Mouse (Mus musculus) midbrain, embryonic 16.5 days (tissue): Measurements from ENCODE around the gene Bmp4. TPM values are rescaled to one million over a fixed set of nuclear protein-coding genes. Genes with fewer than 3 reads are reported as not detected.

Experiments used
- ATAC-seq: fragments of 200-750 bp; cut with Nextera tagmentation; 2 replicates; pipeline ENCODE4 v1.8.0; 2017; ENCODE audit warnings: moderate TSS enrichment
- H3K27ac ChIP-seq: fragments of 300-500 bp; sonication (generic); 2 replicates; pipeline ENCODE4 v1.5.1; 2014; ENCODE audit warnings: mild to moderate bottlenecking, low read length, mixed read lengths
- H3K27me3 ChIP-seq: fragments of 300-500 bp; sonication (generic); 2 replicates; pipeline ENCODE4 v1.6.1; 2014; ENCODE audit warnings: low read depth, low read length, mixed read lengths; ENCODE audit not compliant: control insufficient read depth, insufficient read depth
- H3K36me3 ChIP-seq: fragments of 300-500 bp; sonication (generic); 2 replicates; pipeline ENCODE4 v1.6.1; 2014; ENCODE audit warnings: mild to moderate bottlenecking, low read length, moderate library complexity, mixed read lengths; ENCODE audit not compliant: control insufficient read depth, insufficient read depth
- H3K4me1 ChIP-seq: fragments of 300-500 bp; sonication (generic); 2 replicates; pipeline ENCODE4 v1.6.1; 2014; ENCODE audit warnings: mild to moderate bottlenecking, low read length, mixed read lengths; ENCODE audit not compliant: control insufficient read depth, insufficient read depth
- H3K4me2 ChIP-seq: fragments of 300-500 bp; sonication (generic); 2 replicates; pipeline ENCODE4 v1.6.1; 2014; ENCODE audit warnings: mild to moderate bottlenecking, low read length, mixed read lengths
- H3K4me3 ChIP-seq: fragments of 300-500 bp; sonication (generic); 2 replicates; pipeline ENCODE4 v1.5.1; 2014; ENCODE audit warnings: low read depth, mild to moderate bottlenecking, low read length, moderate library complexity, mixed read lengths
- H3K9ac ChIP-seq: fragments of 300-500 bp; sonication (generic); 2 replicates; pipeline ENCODE4 v1.6.1; 2014; ENCODE audit warnings: low read depth, low read length, mixed read lengths
- H3K9me3 ChIP-seq: fragments of 300-500 bp; sonication (generic); replicated peaks from 2 replicates; pipeline ENCODE4 v1.6.1; 2014; ENCODE audit warnings: mild to moderate bottlenecking, low read length, mixed read lengths; ENCODE audit not compliant: control insufficient read depth, poor library complexity, severe bottlenecking
- WGBS: fragments of 180-500 bp; shearing (Covaris S2); extraction: QIAGEN DNeasy Blood & Tissue Kit; methylation state at CpG from one replicate; pipeline ENCODE4 v1.1.7; 2014; 5-methylcytosine and 5-hydroxymethylcytosine counted together
- polyA plus RNA-seq: library from polyadenylated mRNA; unstranded; fragments of >200 nt; fragmentation: Nextera tagmentation; extraction: Ambion mirVana; gene quantifications from 2 replicates; pipeline ENCODE4 v1.2.1, GENCODE M21; 2015

Bmp4 gene
- polyA plus RNA-seq, 1 experiment from 2014 or later: 6.5 TPM

DNA sequence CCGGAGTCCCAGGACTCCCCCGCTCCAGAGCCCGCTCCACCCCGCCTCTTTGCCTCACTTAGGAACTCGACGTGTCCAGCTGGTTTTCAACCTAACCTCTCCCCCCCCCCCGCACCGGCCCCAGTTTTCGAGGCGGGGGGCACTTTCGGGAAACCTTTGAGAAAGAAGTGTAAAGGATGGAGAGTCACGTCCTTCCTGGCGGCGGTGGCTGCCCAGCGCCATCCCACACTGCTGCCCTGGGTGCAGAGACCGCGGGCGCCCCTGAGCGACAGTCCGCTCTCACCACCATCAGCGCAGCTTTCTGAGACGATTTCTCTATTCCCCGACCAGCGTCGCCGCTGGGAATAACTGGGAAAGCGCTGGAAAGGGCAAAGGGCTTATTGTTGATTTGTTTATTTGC is 1.8 kb downstream of the Bmp4 start:
- peaks cover 38% of the 10 kb centered on the region for H3K4me1 ChIP-seq
- 0% methylated on average over 27 of the region's 27 CpGs for WGBS

DNA sequence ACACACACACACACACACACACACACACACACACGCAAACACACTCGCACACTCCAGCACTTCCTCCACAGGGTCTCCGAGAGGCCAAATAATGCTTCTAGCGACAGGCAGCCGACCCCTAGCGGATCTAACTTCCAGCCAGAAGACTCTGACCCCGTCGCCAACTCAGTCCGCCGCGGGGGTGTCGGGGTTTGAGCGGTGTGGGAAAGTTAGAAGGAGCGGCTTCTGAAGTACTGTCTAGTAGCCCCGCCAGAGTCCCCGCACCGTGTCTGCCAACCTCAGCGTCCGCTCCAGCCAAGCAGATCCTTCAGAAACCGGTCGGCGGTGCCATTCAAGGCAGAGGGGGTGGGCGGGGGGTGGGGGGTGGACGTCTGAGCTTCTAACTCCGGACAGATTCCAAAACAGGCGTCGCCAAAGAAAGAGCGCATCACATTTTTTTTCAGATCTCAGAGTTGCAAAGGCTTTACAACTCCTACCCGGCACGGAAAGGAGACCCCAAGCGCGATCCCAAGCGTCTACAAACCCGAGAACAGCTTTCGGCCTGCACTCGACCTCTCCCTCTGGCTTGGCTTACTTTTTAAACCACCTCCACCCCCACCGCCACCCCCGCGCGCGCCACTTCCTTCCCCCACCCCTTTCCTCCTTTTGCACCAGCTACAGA is 2.5 kb downstream of the Bmp4 start:
- Histone ChIP-seq H3K27me3 (peaks cover 34% of the 10 kb centered on the region), H3K4me1 (peaks cover 38% of the 10 kb centered on the region), H3K9ac (peak overlapping the region; percentile 30; the same call in 1 of the 2 replicates), H3K9me3 (no peaks in the 10 kb centered on the region), H3K27ac (no peak overlapping the region), H3K4me3 (peak overlapping the region; percentile 43), H3K4me2 (peak overlapping the region; percentile 67), H3K36me3 (no peaks in the 10 kb centered on the region)
- ATAC-seq: peak; percentile 40
- under 1% methylated on average over 39 of the region's 41 CpGs for WGBS

More for the DNA sequence above, 1.8 kb downstream of the Bmp4 start:
- Histone ChIP-seq H3K36me3 (no peaks in the 10 kb centered on the region), H3K27ac (no peak overlapping the region), H3K4me2 (peak overlapping the region; percentile 67), H3K27me3 (peaks cover 34% of the 10 kb centered on the region), H3K9me3 (no peaks in the 10 kb centered on the region), H3K9ac (no peak overlapping the region), H3K4me3 (peak overlapping the region; percentile 43)
- no peak for ATAC-seq

DNA sequence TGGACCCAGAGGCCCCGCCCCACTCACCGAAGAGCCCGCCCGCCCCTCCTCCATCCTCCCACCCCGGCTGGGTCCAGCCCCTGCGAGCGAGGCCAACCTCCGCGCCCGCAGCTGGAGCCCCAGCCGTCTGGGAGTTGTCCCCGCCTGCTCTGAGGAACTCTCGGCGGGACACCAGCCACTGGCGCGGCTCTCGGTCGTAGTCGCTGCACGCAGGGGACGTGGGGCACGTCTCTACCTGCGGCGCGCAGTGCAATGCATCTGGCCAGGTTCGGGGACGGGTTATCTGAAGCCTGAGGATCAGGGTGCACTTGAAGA is 3.2 kb downstream of the Bmp4 start:
- Histone ChIP-seq H3K36me3 (no peaks in the 10 kb centered on the region), H3K27ac (no peak overlapping the region), H3K9ac (peak overlapping the region; percentile 30), H3K27me3 (peaks cover 37% of the 10 kb centered on the region), H3K4me3 (peak overlapping the region; percentile 43), H3K4me1 (peaks cover 38% of the 10 kb centered on the region), H3K9me3 (no peaks in the 10 kb centered on the region), H3K4me2 (peak overlapping the region; percentile 67)
- peak; percentile 78 for ATAC-seq
- under 1% methylated on average over 25 of the region's 27 CpGs for WGBS

DNA sequence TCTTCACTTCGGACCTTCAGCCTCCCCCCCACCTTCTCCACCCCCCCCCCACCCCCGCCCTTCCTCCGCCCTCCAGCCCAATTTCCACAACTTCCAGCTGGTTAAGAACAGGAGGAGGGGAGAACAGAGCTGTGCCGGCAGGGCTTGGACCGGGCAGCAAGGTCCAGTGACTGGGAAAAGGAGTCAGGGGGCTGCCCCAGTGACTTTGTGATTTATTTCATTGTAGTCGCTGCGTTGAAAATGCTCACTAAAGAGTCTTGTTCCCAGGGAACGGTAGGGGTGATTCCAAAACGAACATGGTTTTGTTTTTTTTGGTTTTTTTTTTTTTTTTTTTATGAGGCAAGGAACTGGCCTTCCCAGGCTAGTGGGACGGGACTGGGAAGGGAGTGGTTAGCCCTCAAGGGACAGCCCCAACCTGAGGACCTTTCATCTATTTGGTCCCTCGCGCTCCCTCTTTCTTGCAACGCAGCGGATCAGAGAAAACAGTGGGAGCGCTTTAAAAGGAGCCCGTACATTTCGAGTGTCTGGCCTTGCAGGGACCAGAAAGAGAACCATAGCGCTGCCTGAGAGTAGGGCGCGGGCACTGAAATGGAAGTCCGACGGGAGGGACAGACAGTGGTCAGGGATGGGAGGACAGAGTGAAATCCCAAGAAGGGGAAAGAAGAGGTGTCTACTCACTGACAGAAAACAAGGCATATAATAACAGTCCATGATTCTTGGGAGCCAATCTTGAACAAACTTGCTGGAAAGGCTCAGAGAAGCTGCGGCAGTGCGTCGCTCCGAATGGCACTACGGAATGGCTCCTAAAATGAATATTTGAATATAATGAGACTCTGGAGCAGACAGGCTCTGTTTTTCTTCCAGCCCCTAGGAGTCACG is 3.8 kb downstream of the Bmp4 start:
- WGBS: under 1% methylated on average over 27 of the region's 28 CpGs
- H3K27ac ChIP-seq: no peak overlapping the region

DNA sequence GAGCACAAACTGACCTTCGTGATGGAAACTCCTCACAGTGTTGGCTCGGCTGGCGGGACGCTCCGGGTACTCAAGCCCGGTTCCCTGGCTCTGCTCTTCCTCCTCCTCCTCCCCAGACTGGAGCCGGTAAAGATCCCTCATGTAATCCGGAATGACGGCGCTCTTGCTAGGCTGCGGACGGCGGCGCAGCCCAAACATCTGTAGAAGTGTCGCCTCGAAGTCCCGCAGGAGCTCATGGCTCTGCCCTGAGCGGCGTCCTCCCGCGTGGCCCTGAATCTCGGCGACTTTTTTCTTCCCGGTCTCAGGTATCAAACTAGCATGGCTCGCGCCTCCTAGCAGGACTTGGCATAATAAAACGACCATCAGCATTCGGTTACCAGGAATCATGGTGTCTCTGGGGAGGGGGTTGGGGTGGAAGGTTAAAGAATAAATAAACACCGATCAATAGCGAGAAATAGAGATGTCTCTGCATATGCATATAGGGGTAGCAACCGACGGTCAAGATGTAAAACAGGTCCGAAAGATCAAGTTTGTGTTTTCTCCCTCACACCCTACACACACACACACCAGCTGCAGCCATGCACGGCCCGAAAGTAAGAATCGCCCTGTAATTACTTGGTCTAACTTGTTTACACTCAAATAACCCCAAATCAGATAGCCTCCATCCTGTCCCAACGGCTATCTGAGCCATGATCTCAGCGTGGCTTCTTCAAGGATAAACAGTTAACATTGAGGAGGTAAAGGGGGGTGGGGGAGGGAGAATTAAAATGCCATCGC is 4.6 kb downstream of the Bmp4 start:
- H3K36me3 ChIP-seq: no peaks in the 10 kb centered on the region
- under 1% methylated on average over 39 of the region's 39 CpGs for WGBS
- H3K4me1 ChIP-seq: peaks cover 38% of the 10 kb centered on the region
- H3K4me2 ChIP-seq: peak overlapping the region; percentile 67
- no peak for ATAC-seq
- H3K27me3 ChIP-seq: peaks cover 40% of the 10 kb centered on the region
- H3K4me3 ChIP-seq: peak overlapping the region; percentile 43
- H3K9ac ChIP-seq: 0 out of 2 replicates have a peak overlapping the region, but pooled peaks have one; percentile 48
- H3K9me3 ChIP-seq: no peaks in the 10 kb centered on the region
- no peak overlapping the region for H3K27ac ChIP-seq

More for the DNA sequence above, 3.8 kb downstream of the Bmp4 start:
- peak overlapping the region; percentile 43 for H3K4me3 ChIP-seq
- H3K27me3 ChIP-seq: peaks cover 41% of the 10 kb centered on the region
- H3K4me2 ChIP-seq: peak overlapping the region; percentile 67
- no peaks in the 10 kb centered on the region for H3K36me3 ChIP-seq
- no peaks in the 10 kb centered on the region for H3K9me3 ChIP-seq
- peak overlapping the region; percentile 15; the same call in 1 of the 2 replicates for H3K9ac ChIP-seq
- H3K4me1 ChIP-seq: peaks cover 38% of the 10 kb centered on the region
- ATAC-seq: peak; percentile 36

DNA sequence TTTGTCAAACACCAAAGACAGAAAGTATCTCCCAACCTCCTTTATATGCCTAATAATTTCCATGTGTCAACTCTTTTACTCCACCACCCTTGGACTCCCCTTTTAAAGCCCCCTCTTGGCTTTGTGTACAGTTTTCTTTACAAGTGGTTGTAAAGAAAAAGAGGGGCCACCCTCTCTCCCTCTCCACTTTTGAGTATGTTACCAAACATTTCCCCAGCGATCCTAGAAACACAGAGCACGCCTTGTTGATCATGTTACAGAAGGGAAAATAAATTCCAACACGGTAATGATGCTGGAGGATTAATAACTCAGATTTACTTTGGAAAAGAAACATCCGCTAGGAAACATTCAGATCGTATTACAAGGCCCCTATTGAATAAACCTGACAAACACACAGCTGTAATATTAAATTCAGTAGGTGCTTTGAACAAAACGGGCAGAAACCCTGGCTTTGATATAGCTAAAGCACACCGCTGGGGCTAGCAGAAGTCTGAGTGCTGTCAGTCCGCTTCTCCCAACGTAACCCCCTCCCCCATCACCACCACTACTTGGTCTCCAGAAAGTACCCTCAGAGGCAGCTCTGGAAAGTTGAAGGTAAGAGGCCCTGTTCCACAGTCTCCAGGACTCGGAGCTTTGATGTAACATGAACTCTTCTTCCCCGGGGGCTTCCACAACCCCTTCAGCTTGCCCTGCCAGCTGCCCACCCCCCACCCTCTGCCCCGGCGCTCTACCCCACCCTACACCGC is 5.3 kb downstream of the Bmp4 start:
- Histone ChIP-seq H3K27ac (no peak overlapping the region), H3K9me3 (no peaks in the 10 kb centered on the region), H3K9ac (no peak overlapping the region), H3K36me3 (no peaks in the 10 kb centered on the region), H3K4me3 (peak overlapping the region; percentile 43), H3K27me3 (peaks cover 37% of the 10 kb centered on the region), H3K4me2 (peak overlapping the region; percentile 67), H3K4me1 (peaks cover 39% of the 10 kb centered on the region)
- 13% methylated on average over 13 of the region's 14 CpGs for WGBS
- ATAC-seq: no peak

DNA sequence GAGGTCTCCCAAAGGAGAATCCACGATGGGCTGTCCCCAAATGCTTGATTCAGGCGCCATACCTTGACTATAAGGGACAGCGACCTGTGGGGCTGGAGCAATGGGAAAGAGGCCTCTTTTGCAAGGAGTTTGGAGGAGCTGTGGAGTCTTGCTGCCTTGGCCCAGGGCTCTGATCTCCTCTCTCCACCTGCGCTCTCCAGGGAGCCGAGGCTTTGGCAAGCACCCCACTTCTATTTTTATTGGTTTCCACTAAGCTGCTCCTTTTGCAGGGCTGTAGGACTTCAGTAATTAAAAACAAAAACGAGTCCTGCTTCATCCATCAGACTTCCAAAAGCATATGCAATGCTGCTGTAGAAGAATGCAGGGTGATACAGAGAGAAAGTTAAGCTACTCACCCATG is 9.0 kb downstream of the Bmp4 start:
- ATAC-seq: no peak
- WGBS: 36% methylated on average over 6 of the region's 6 CpGs

DNA sequence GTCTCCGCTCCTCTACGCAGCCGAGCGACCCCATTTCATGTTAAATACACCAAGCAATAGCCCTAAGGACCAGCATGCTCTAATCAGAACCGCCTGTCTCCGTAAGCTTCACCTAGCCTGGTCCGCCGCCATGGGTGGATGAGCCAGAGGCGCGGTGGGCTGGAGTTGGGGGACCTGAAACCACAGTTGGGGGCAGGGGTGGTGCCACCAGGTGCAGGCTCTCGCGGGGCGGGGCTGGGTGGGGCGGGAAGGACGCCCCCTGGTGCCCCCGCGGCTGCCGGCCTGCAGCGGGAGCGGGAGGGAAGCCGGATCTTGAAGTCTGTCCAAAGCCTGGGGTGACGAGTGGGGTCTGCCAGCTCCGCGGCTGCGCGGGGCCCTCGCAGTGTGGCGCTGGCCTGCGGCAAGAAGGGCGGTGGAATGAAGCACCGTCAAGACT is 10.2 kb downstream of the Bmp4 start:
- H3K4me2 ChIP-seq: peak overlapping the region; percentile 65
- peak overlapping the region; percentile 52 for H3K9ac ChIP-seq
- peaks cover 31% of the 10 kb centered on the region for H3K27me3 ChIP-seq

More for the DNA sequence above, 9.0 kb downstream of the Bmp4 start:
- Histone ChIP-seq H3K4me2 (no peak overlapping the region), H3K27me3 (peaks cover 33% of the 10 kb centered on the region), H3K27ac (no peak overlapping the region), H3K4me1 (peaks cover 20% of the 10 kb centered on the region), H3K9me3 (no peaks in the 10 kb centered on the region), H3K9ac (no peak overlapping the region), H3K4me3 (no peak overlapping the region), H3K36me3 (no peaks in the 10 kb centered on the region)

More for the DNA sequence above, 10.2 kb downstream of the Bmp4 start:
- Histone ChIP-seq H3K36me3 (no peaks in the 10 kb centered on the region), H3K4me3 (peak overlapping the region; percentile 33), H3K9me3 (no peaks in the 10 kb centered on the region), H3K4me1 (peaks cover 8% of the 10 kb centered on the region), H3K27ac (no peak overlapping the region)
- peak; percentile 75 for ATAC-seq
- WGBS: 4% methylated on average over 31 of the region's 31 CpGs
